ENCODE assay signal across 20 mouse cellular contexts in the genomic region with DNA sequence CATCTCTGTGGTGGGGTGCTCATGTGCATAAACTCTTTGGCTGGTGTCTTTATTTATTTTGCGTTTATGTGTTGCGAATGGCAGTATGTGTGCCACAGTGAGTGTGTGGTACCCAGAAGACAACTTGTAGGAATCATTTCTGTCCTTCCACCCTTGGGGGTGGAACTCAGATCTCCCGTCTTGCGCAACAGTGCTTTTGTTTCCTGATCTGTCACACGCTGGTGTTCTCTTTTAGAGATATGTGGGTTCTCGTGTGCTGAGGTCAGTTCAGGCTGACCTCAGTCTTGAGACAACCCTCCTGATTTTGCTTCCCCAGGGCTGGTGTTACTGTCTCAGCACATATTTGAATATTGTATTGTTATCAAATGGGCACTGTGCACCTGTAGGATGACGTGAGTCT. TPM values are rescaled to one million over a fixed set of nuclear protein-coding genes. Genes with fewer than 3 reads are reported as not detected.
DNase-seq lines count a peak whose midpoint lies in the region; ATAC-seq and TF ChIP-seq lines count a peak whose summit lies in the region.
"Had no signal": no experiment of that assay in that cellular context is flagged by ENCODE, and none has a peak within 500 bp of the region (broad histone marks: within the 10 kb centered on the region; RNA-seq: fewer than 3 reads in every experiment).

No protein-coding gene starts in this region.

- no peak for DNase-seq in lung, embryonic 14.5 days
- DNase-seq in lung, postnatal 25 days (ENCODE audit: low spot score), result no peak
- peak; percentile 86 for DNase-seq in 416B (ENCODE audit: low read depth)
- no peak for DNase-seq in thymus, postnatal 4 days
- DNase-seq: adrenal gland, postnatal 36 days; cerebellum, postnatal 36 days; right cerebral cortex, postnatal 25 days had no signal

- H3K4me2 ChIP-seq in lung, embryonic 14.5 days, result 0 out of 2 replicates have a peak overlapping the region, but pooled peaks have one; percentile 3

- no peak overlapping the region for H3K27ac ChIP-seq in lung, embryonic 14.5 days (ENCODE audit: low read depth)
- H3K27ac ChIP-seq in macrophage, result peak overlapping the region; percentile 76
- H3K27ac ChIP-seq: embryonic facial prominence, embryonic 12.5 days; heart, embryonic 15.5 days; hindbrain, embryonic 10.5 days; kidney, postnatal 0 days; left cerebral cortex, adult 2 months; limb, embryonic 15.5 days had no signal

- ATAC-seq in lung, embryonic 14.5 days (ENCODE audit: insufficient read depth), result no peak
- no peak for ATAC-seq in activated CD4-positive, CD25-positive, alpha-beta regulatory T cell, adult 4 months

- no peak for TF ChIP-seq CTCF in lung, embryonic 14.5 days (IDR thresholded peaks at IDR 0.05; ENCODE audit: low read depth)
- no peak for TF ChIP-seq CTCF in C2C12 (IDR thresholded peaks at IDR 0.05; ENCODE audit: control insufficient read depth, insufficient read depth, insufficient read length)

- 85% methylated on average over 7 of the region's 7 CpGs for WGBS in lung, embryonic 14.5 days
- WGBS in macrophage (ENCODE audit: missing documents), result 48% methylated on average over 7 of the region's 7 CpGs

- H3K4me1 ChIP-seq in lung, embryonic 14.5 days (ENCODE audit: insufficient read depth), result peaks cover 5% of the 10 kb centered on the region

- H3K36me3 ChIP-seq in lung, embryonic 14.5 days (ENCODE audit: insufficient read depth), result 0 out of 2 replicates have a peak, but pooled peaks cover 3% of the 10 kb centered on the region
- H3K36me3 ChIP-seq in C2C12 (ENCODE audit: control insufficient read depth, insufficient read depth) (peaks cover 23% of the 10 kb centered on the region), macrophage (ENCODE audit: inconsistent target) (no peaks in the 10 kb centered on the region)
- H3K36me3 ChIP-seq: heart, embryonic 15.5 days had no signal

- H3K79me3 ChIP-seq in C2C12 (ENCODE audit: low read depth), result peaks cover 65% of the 10 kb centered on the region

- H3K79me2 ChIP-seq in C2C12 (ENCODE audit: control insufficient read depth, insufficient read depth) (peaks cover 67% of the 10 kb centered on the region), macrophage (ENCODE audit: inconsistent target) (peaks cover 65% of the 10 kb centered on the region)

- no peak overlapping the region for H3K4me3 ChIP-seq in lung, embryonic 14.5 days (ENCODE audit: low read depth, low read length)
- no peak overlapping the region for H3K4me3 ChIP-seq in C2C12 (ENCODE audit: insufficient read depth, poor library complexity, severe bottlenecking)
- no peak overlapping the region for H3K4me3 ChIP-seq in macrophage (ENCODE audit: inconsistent target)

- no peaks in the 10 kb centered on the region for H3K9me3 ChIP-seq in lung, embryonic 14.5 days (ENCODE audit: low read depth, low read length)
- H3K9me3 ChIP-seq: embryonic facial prominence, embryonic 12.5 days; heart, embryonic 15.5 days; hindbrain, embryonic 10.5 days; limb, embryonic 15.5 days had no signal

- H3K27me3 ChIP-seq in lung, embryonic 14.5 days (ENCODE audit: insufficient read depth, low read length), result no peaks in the 10 kb centered on the region
- H3K27me3 ChIP-seq in C2C12 (ENCODE audit: control insufficient read depth, insufficient read depth, insufficient read length), result no peaks in the 10 kb centered on the region
- H3K27me3 ChIP-seq: embryonic facial prominence, embryonic 12.5 days; heart, embryonic 15.5 days; limb, embryonic 15.5 days had no signal

- no peak overlapping the region for H3K9ac ChIP-seq in lung, embryonic 14.5 days
- H3K9ac ChIP-seq: limb, embryonic 15.5 days had no signal

- H3ac ChIP-seq in C2C12 (ENCODE audit: control insufficient read depth, insufficient read length, low read depth), result no peak overlapping the region

TF ChIP-seq in C2C12, 6 proteins besides CTCF, POLR2A, EP300 and RAD21:
- TF ChIP-seq FOSL1 (IDR thresholded peaks at IDR 0.05; ENCODE audit: insufficient read depth, low read length, poor library complexity, severe bottlenecking), result no peak
- peak; percentile 64 for TF ChIP-seq CEBPB (IDR thresholded peaks at IDR 0.05; ENCODE audit: low read depth)
- TF ChIP-seq MYOG (IDR thresholded peaks at IDR 0.05; ENCODE audit: control insufficient read depth, extremely low read depth, insufficient read length), result no peak

RNA-seq across cellular contexts. Expression of a gene that starts 1.8 kb away (rescaled TPM):
- polyA plus RNA-seq in lung, embryonic 14.5 days (2014; fragmentation: Nextera tagmentation; extraction: Ambion mirVana), result 8.8 and 13.1 TPM in 2 replicates
- polyA plus RNA-seq in C2C12 (2012; fragmentation: generic; extraction: Trizol), result 37.4 TPM
- 10 to 100 TPM in 24 of 26 experiments, 1 to 10 TPM in 2; 6.5 to 60.3 (median 26.5) TPM for total RNA-seq in macrophage (2018; cell fraction: chromatin; rRNA removed)
- total RNA-seq in macrophage (2018; cell fraction: cytosol; rRNA removed), result 100 to 1,000 TPM in 25 of 26 experiments, 10 to 100 TPM in 1; 98.5 to 199 (median 142) TPM
- 10 to 100 TPM; 15.2 to 69.7 (median 42.8) TPM for total RNA-seq in macrophage (2018; cell fraction: nucleus; rRNA removed)
- polyA plus RNA-seq in macrophage (2018), result 106 to 251 TPM (median 119 TPM) in 3 replicates
- polyA plus RNA-seq in activated CD4-positive, CD25-positive, alpha-beta regulatory T cell, adult 4 months (2017; shearing (Covaris generic)), result 1 to 10 TPM; 1.8 to 2.0 TPM

RNA-seq across cellular contexts. Expression of a gene that starts 19.9 kb away (rescaled TPM):
- polyA plus RNA-seq in lung, embryonic 14.5 days (2014; fragmentation: Nextera tagmentation; extraction: Ambion mirVana), result not detected in 2 replicates
- polyA plus RNA-seq in C2C12 (2012; fragmentation: generic; extraction: Trizol) (not detected), macrophage (2018) (not detected in 3 replicates)
- total RNA-seq in macrophage (2018; cell fraction: chromatin; rRNA removed), result 1 to 10 TPM in 1 of 26 experiments, not detected in 25; 1.0 TPM
- not detected for total RNA-seq in macrophage (2018; cell fraction: cytosol; rRNA removed)
- total RNA-seq in macrophage (2018; cell fraction: nucleus; rRNA removed), result not detected
- polyA plus RNA-seq in activated CD4-positive, CD25-positive, alpha-beta regulatory T cell, adult 4 months (2017; shearing (Covaris generic)), result not detected
- total RNA-seq: adrenal gland, postnatal 36 days; layer of hippocampus, adult 8-10 months; left cerebral cortex, adult 2 months had no signal
- polyA plus RNA-seq: embryonic facial prominence, embryonic 12.5 days; heart, embryonic 15.5 days; hindbrain, embryonic 10.5 days; intestine, embryonic 14.5 days; kidney, postnatal 0 days; limb, embryonic 15.5 days; neural tube, embryonic 11.5 days; thymus, postnatal 0 days had no signal
